Mouse (Mus musculus) neural tube, embryonic 12.5 days (tissue): ENCODE data around the gene Gm2030. TPM values are rescaled to one million over a fixed set of nuclear protein-coding genes. Genes with fewer than 3 reads are reported as not detected.
"Not testable (repeated sequence)": the region's sequence is repeated elsewhere in the genome, so short reads cannot be mapped to it uniquely, and the experiment has no call there.

Source experiments
- ATAC-seq: fragments of 200-750 bp; cut with Nextera tagmentation; 2 replicates; pipeline ENCODE4 v1.8.0; 2017; ENCODE audit warnings: low read depth, mild to moderate bottlenecking, moderate TSS enrichment, moderate library complexity; ENCODE audit not compliant: low FRiP score
- H3K27ac ChIP-seq: fragments of 300-500 bp; sonication (generic); 2 replicates; pipeline ENCODE4 v1.5.1; 2016
- H3K27me3 ChIP-seq: fragments of 300-500 bp; sonication (generic); replicated peaks from 2 replicates; pipeline ENCODE4 v1.6.1; 2016; ENCODE audit warnings: mild to moderate bottlenecking
- H3K36me3 ChIP-seq: fragments of 300-500 bp; sonication (generic); 2 replicates; pipeline ENCODE4 v1.6.1; 2016; ENCODE audit warnings: mild to moderate bottlenecking
- H3K4me1 ChIP-seq: fragments of 300-500 bp; sonication (generic); 2 replicates; pipeline ENCODE4 v1.6.1; 2016
- H3K4me2 ChIP-seq: fragments of 300-500 bp; sonication (generic); replicated peaks from 2 replicates; pipeline ENCODE4 v1.6.1; 2016; ENCODE audit warnings: mild to moderate bottlenecking
- H3K4me3 ChIP-seq: fragments of 300-500 bp; sonication (generic); 2 replicates; pipeline ENCODE4 v1.5.1; 2016
- H3K9ac ChIP-seq: fragments of 300-500 bp; sonication (generic); 2 replicates; pipeline ENCODE4 v1.6.1; 2016; ENCODE audit warnings: mild to moderate bottlenecking
- H3K9me3 ChIP-seq: fragments of 300-500 bp; sonication (generic); 2 replicates; pipeline ENCODE4 v1.6.1; 2016; ENCODE audit warnings: mild to moderate bottlenecking
- WGBS: fragments of 180-500 bp; shearing (Covaris S2); methylation state at CpG from one replicate; pipeline ENCODE4 v1.1.7; 2016; 5-methylcytosine and 5-hydroxymethylcytosine counted together
- polyA plus RNA-seq: library from polyadenylated mRNA; unstranded; fragments of >200 nt; fragmentation: Nextera tagmentation; extraction: Ambion mirVana; gene quantifications from 2 replicates; pipeline ENCODE4 v1.2.1, GENCODE M21; 2016

Gm2030 gene
- not detected in 2 replicates for polyA plus RNA-seq

- not testable (repeated sequence) for ATAC-seq
- 78% methylated on average over 4 of the region's 4 CpGs for WGBS
These were observed at the start of gene Gm2030 for GRCm38 (mm10) chrX:26309944-26310343. Gene Gm2030 (minus strand): TSS chrX:26310044.

More at GRCm38 (mm10) chrX:26309944-26310343, at the start of gene Gm2030:
- not testable (repeated sequence) for H3K27ac ChIP-seq, H3K4me3 ChIP-seq, H3K4me2 ChIP-seq, H3K36me3 ChIP-seq, H3K27me3 ChIP-seq, H3K9me3 ChIP-seq, H3K4me1 ChIP-seq, H3K9ac ChIP-seq

Other genes with a start within 250 kb of the Gm2030 start
- gene Gm2012, start 78.7 kb downstream of the Gm2030 start, polyA plus RNA-seq: not detected in 2 replicates
- not detected in 2 replicates for gene Slx, start 235.5 kb upstream of the Gm2030 start, polyA plus RNA-seq